Mouse (Mus musculus) heart, postnatal 0 days (tissue): ENCODE results near the gene Dusp16.

Source experiments
- CTCF ChIP-seq: IDR thresholded peaks from 2 replicates; pipeline ENCODE4 v1.5.1; 2016; ENCODE audit warnings: antibody characterized with exemption, control low read depth, low read depth
- EP300 ChIP-seq: IDR thresholded peaks from 2 replicates; pipeline ENCODE4 v1.6.1; 2016; ENCODE audit warnings: antibody characterized with exemption, low read depth

- TF ChIP-seq CTCF, result no peak
- TF ChIP-seq EP300, result no peak
Observed at GRCm38 (mm10) chr6:134695625-134696024, 96.8 kb downstream of the Dusp16 start.
